Mouse (Mus musculus) midbrain, embryonic 15.5 days (tissue): Measurements from ENCODE around the gene Wscd2. TPM values are rescaled to one million over a fixed set of nuclear protein-coding genes. Genes with fewer than 3 reads are reported as not detected.
"Not testable (repeated sequence)": the region's sequence is repeated elsewhere in the genome, so short reads cannot be mapped to it uniquely, and the experiment has no call there.

ENCODE experiments used
- ATAC-seq: fragments of 200-750 bp; cut with Nextera tagmentation; replicated peaks from 2 replicates; pipeline ENCODE4 v1.8.0; 2017; ENCODE audit warnings: moderate TSS enrichment
- H3K27ac ChIP-seq: fragments of 300-500 bp; sonication (generic); 2 replicates; pipeline ENCODE4 v1.5.1; 2015; ENCODE audit warnings: mild to moderate bottlenecking, inconsistent platforms
- H3K27me3 ChIP-seq: fragments of 300-500 bp; sonication (generic); replicated peaks from 2 replicates; pipeline ENCODE4 v1.6.1; 2015; ENCODE audit warnings: inconsistent platforms
- H3K36me3 ChIP-seq: fragments of 300-500 bp; sonication (generic); replicated peaks from 2 replicates; pipeline ENCODE4 v1.6.1; 2015; ENCODE audit warnings: inconsistent platforms
- H3K4me1 ChIP-seq: fragments of 300-500 bp; sonication (generic); 2 replicates; pipeline ENCODE4 v1.6.1; 2015; ENCODE audit warnings: inconsistent platforms
- H3K4me2 ChIP-seq: fragments of 300-500 bp; sonication (generic); 2 replicates; pipeline ENCODE4 v1.6.1; 2015; ENCODE audit warnings: inconsistent platforms, mild to moderate bottlenecking, moderate library complexity
- H3K4me3 ChIP-seq: fragments of 300-500 bp; sonication (generic); 2 replicates; pipeline ENCODE4 v1.5.1; 2015; ENCODE audit warnings: mild to moderate bottlenecking, inconsistent platforms
- H3K9ac ChIP-seq: fragments of 300-500 bp; sonication (generic); 2 replicates; pipeline ENCODE4 v1.6.1; 2015; ENCODE audit warnings: mild to moderate bottlenecking, inconsistent platforms
- H3K9me3 ChIP-seq: fragments of 300-500 bp; sonication (generic); 2 replicates; pipeline ENCODE4 v1.6.1; 2016; ENCODE audit warnings: inconsistent platforms
- WGBS: fragments of 180-500 bp; shearing (Covaris S2); methylation state at CpG from one replicate; pipeline ENCODE4 v1.1.7; 2015; ENCODE audit warnings: mixed read lengths; 5-methylcytosine and 5-hydroxymethylcytosine counted together
- polyA plus RNA-seq: library from polyadenylated mRNA; unstranded; fragments of >200 nt; fragmentation: Nextera tagmentation; extraction: Ambion mirVana; gene quantifications from 2 replicates; pipeline ENCODE4 v1.2.1, GENCODE M21; 2015

Gene Wscd2
- polyA plus RNA-seq, 1 experiment from 2014 or later, result 16.0 TPM

GRCm38 (mm10) chr5:113570056-113570717 is 80.1 kb downstream of the Wscd2 start:
- ATAC-seq, result no peak
- no peaks in the 10 kb centered on the region for H3K27me3 ChIP-seq
- 55% methylated on average over 7 of the region's 7 CpGs for WGBS
- H3K27ac ChIP-seq, result no peak overlapping the region
- H3K9me3 ChIP-seq, result no peaks in the 10 kb centered on the region
- H3K9ac ChIP-seq, result no peak overlapping the region
- no peaks in the 10 kb centered on the region for H3K4me1 ChIP-seq
- no peaks in the 10 kb centered on the region for H3K36me3 ChIP-seq
- H3K4me3 ChIP-seq, result no peak overlapping the region
- H3K4me2 ChIP-seq, result no peak overlapping the region

GRCm38 (mm10) chr5:113577555-113577954 is 87.4 kb downstream of the Wscd2 start:
- peaks cover 14% of the 10 kb centered on the region for H3K4me1 ChIP-seq
- no peaks in the 10 kb centered on the region for H3K36me3 ChIP-seq
- H3K4me3 ChIP-seq, result 0 out of 2 replicates have a peak overlapping the region, but pooled peaks have one; percentile 8
- peak; percentile 43 for ATAC-seq
- no peak overlapping the region for H3K9ac ChIP-seq
- WGBS, result 76% methylated on average over 7 of the region's 7 CpGs
- no peak overlapping the region for H3K27ac ChIP-seq
- peak overlapping the region; percentile 40 for H3K4me2 ChIP-seq
- no peaks in the 10 kb centered on the region for H3K9me3 ChIP-seq
- H3K27me3 ChIP-seq, result no peaks in the 10 kb centered on the region

- 77% methylated on average over 6 of the region's 6 CpGs for WGBS
- H3K4me3 ChIP-seq, result no peak overlapping the region
- H3K4me2 ChIP-seq, result no peak overlapping the region
- H3K9me3 ChIP-seq, result no peaks in the 10 kb centered on the region
- H3K4me1 ChIP-seq, result peaks cover 14% of the 10 kb centered on the region
- H3K27me3 ChIP-seq, result no peaks in the 10 kb centered on the region
- no peak overlapping the region for H3K27ac ChIP-seq
- no peaks in the 10 kb centered on the region for H3K36me3 ChIP-seq
- no peak for ATAC-seq
- no peak overlapping the region for H3K9ac ChIP-seq
Measured at GRCm38 (mm10) chr5:113578428-113578827, 88.3 kb downstream of the Wscd2 start.

- no peak overlapping the region for H3K9ac ChIP-seq
- peaks cover 14% of the 10 kb centered on the region for H3K4me1 ChIP-seq
- H3K4me3 ChIP-seq, result no peak overlapping the region
- WGBS, result 82% methylated on average over 4 of the region's 4 CpGs
- ATAC-seq, result no peak
- H3K27ac ChIP-seq, result no peak overlapping the region
- H3K9me3 ChIP-seq, result no peaks in the 10 kb centered on the region
- no peaks in the 10 kb centered on the region for H3K27me3 ChIP-seq
- no peak overlapping the region for H3K4me2 ChIP-seq
- no peaks in the 10 kb centered on the region for H3K36me3 ChIP-seq
Measured at GRCm38 (mm10) chr5:113579128-113579527, 89.0 kb downstream of the Wscd2 start.

GRCm38 (mm10) chr5:113580248-113580647 is 90.1 kb downstream of the Wscd2 start:
- 53% methylated on average over 8 of the region's 8 CpGs for whole genome bisulfite sequencing
- ATAC-seq, result 0 out of 2 replicates have a peak, but pooled peaks have one; percentile 24
- H3K27ac ChIP-seq, result no peak overlapping the region

GRCm38 (mm10) chr5:113580801-113581200 is 90.7 kb downstream of the Wscd2 start:
- no peak overlapping the region for H3K9ac ChIP-seq
- no peaks in the 10 kb centered on the region for H3K36me3 ChIP-seq
- H3K9me3 ChIP-seq, result no peaks in the 10 kb centered on the region
- no peak overlapping the region for H3K4me3 ChIP-seq
- ATAC-seq, result no peak
- no peaks in the 10 kb centered on the region for H3K27me3 ChIP-seq
- 72% methylated on average over 9 of the region's 9 CpGs for WGBS
- peaks cover 14% of the 10 kb centered on the region for H3K4me1 ChIP-seq
- no peak overlapping the region for H3K4me2 ChIP-seq
- H3K27ac ChIP-seq, result no peak overlapping the region

More at GRCm38 (mm10) chr5:113580248-113580647, 90.1 kb downstream of the Wscd2 start:
- Histone ChIP-seq H3K4me1 (peaks cover 14% of the 10 kb centered on the region), H3K9me3 (no peaks in the 10 kb centered on the region), H3K4me2 (no peak overlapping the region), H3K27me3 (no peaks in the 10 kb centered on the region), H3K36me3 (no peaks in the 10 kb centered on the region), H3K9ac (no peak overlapping the region), H3K4me3 (no peak overlapping the region)

- 0 out of 2 replicates have a peak, but pooled peaks cover 6% of the 10 kb centered on the region for H3K4me1 ChIP-seq
- ATAC-seq, result no peak
- no peaks in the 10 kb centered on the region for H3K27me3 ChIP-seq
- H3K9ac ChIP-seq, result no peak overlapping the region
- no peaks in the 10 kb centered on the region for H3K9me3 ChIP-seq
- no peak overlapping the region for H3K4me3 ChIP-seq
- no peak overlapping the region for H3K27ac ChIP-seq
- no peaks in the 10 kb centered on the region for H3K36me3 ChIP-seq
- H3K4me2 ChIP-seq, result no peak overlapping the region
- 77% methylated on average over 5 of the region's 5 CpGs for WGBS
Measured at GRCm38 (mm10) chr5:113583424-113584162, 93.5 kb downstream of the Wscd2 start.

GRCm38 (mm10) chr5:113584439-113584838 is 94.3 kb downstream of the Wscd2 start:
- WGBS, result 61% methylated on average over 6 of the region's 6 CpGs
- no peaks in the 10 kb centered on the region for H3K27me3 ChIP-seq
- H3K9ac ChIP-seq, result no peak overlapping the region
- no peak overlapping the region for H3K4me3 ChIP-seq
- no peaks in the 10 kb centered on the region for H3K36me3 ChIP-seq
- H3K4me2 ChIP-seq, result no peak overlapping the region
- no peak for ATAC-seq
- H3K9me3 ChIP-seq, result no peaks in the 10 kb centered on the region
- H3K27ac ChIP-seq, result no peak overlapping the region
- 0 out of 2 replicates have a peak, but pooled peaks cover 3% of the 10 kb centered on the region for H3K4me1 ChIP-seq

GRCm38 (mm10) chr5:113585619-113586457 is 95.7 kb downstream of the Wscd2 start:
- H3K36me3 ChIP-seq, H3K27me3 ChIP-seq, H3K4me2 ChIP-seq, ATAC-seq, H3K4me1 ChIP-seq, H3K27ac ChIP-seq, H3K9ac ChIP-seq, H3K9me3 ChIP-seq, H3K4me3 ChIP-seq: not testable (repeated sequence)
- WGBS, result 82% methylated on average over 17 of the region's 17 CpGs

GRCm38 (mm10) chr5:113586458-113586849 is 96.3 kb downstream of the Wscd2 start:
- not testable (repeated sequence) for H3K9ac ChIP-seq, H3K36me3 ChIP-seq, H3K4me3 ChIP-seq, H3K4me1 ChIP-seq, H3K27me3 ChIP-seq, ATAC-seq, H3K4me2 ChIP-seq, H3K9me3 ChIP-seq, H3K27ac ChIP-seq
- 51% methylated on average over 5 of the region's 5 CpGs for WGBS

- no peak overlapping the region for H3K4me3 ChIP-seq
- H3K27ac ChIP-seq, result peak overlapping the region; percentile 89; the same call in 1 of the 2 replicates
- H3K4me2 ChIP-seq, result no peak overlapping the region
- no peaks in the 10 kb centered on the region for H3K27me3 ChIP-seq
- no peaks in the 10 kb centered on the region for H3K9me3 ChIP-seq
- no peak overlapping the region for H3K9ac ChIP-seq
- 81% methylated on average over 5 of the region's 5 CpGs for WGBS
- peaks cover 33% of the 10 kb centered on the region for H3K4me1 ChIP-seq
- no peaks in the 10 kb centered on the region for H3K36me3 ChIP-seq
- ATAC-seq, result no peak
Measured at GRCm38 (mm10) chr5:113590010-113590640, 100.0 kb downstream of the Wscd2 start.

GRCm38 (mm10) chr5:113591166-113591565 is 101.0 kb downstream of the Wscd2 start:
- H3K4me3 ChIP-seq, result no peak overlapping the region
- peak; percentile 50 for ATAC-seq
- WGBS, result 0% methylated on average over 3 of the region's 3 CpGs
- H3K36me3 ChIP-seq, result no peaks in the 10 kb centered on the region
- H3K9me3 ChIP-seq, result no peaks in the 10 kb centered on the region
- H3K27me3 ChIP-seq, result no peaks in the 10 kb centered on the region
- H3K4me2 ChIP-seq, result no peak overlapping the region
- peaks cover 33% of the 10 kb centered on the region for H3K4me1 ChIP-seq
- 0 out of 2 replicates have a peak overlapping the region, but pooled peaks have one; percentile 4 for H3K9ac ChIP-seq
- H3K27ac ChIP-seq, result peak overlapping the region; percentile 89
